Mouse (Mus musculus) cortical plate, adult 2 months (tissue): ENCODE data around the gene Gnb1. TPM values are rescaled to one million over a fixed set of nuclear protein-coding genes. Genes with fewer than 3 reads are reported as not detected.
A peak's percentile ranks its signal among the peaks of the same experiment; 100 is the strongest.

Source experiments
- H3K27ac ChIP-seq: fragments of 200-500 bp; 2 replicates; pipeline ENCODE4 v1.5.1; 2012; ENCODE audit warnings: low read length, control low read depth, inconsistent platforms; ENCODE audit not compliant: insufficient read depth
- H3K4me1 ChIP-seq: fragments of 200-500 bp; 2 replicates; pipeline ENCODE4 v1.6.1; 2011; ENCODE audit warnings: low read length; ENCODE audit not compliant: control insufficient read depth, insufficient read depth
- H3K4me3 ChIP-seq: fragments of 200-500 bp; 2 replicates; pipeline ENCODE4 v1.5.1; 2011; ENCODE audit warnings: mild to moderate bottlenecking, low read length, control low read depth; ENCODE audit not compliant: insufficient read depth
- CTCF ChIP-seq: fragments of 200-500 bp; IDR thresholded peaks from 2 replicates; pipeline ENCODE4 v1.5.1; 2011; ENCODE audit warnings: mild to moderate bottlenecking, control low read depth, low read length; ENCODE audit not compliant: insufficient read depth; ENCODE audit errors: extremely low read depth
- POLR2A ChIP-seq: fragments of 200-500 bp; IDR thresholded peaks from 2 replicates; pipeline ENCODE4 v1.6.1; 2011; ENCODE audit warnings: mild to moderate bottlenecking, low read length, control low read depth; ENCODE audit not compliant: insufficient read depth; ENCODE audit errors: extremely low read depth
- polyA plus RNA-seq: library from polyadenylated mRNA; depleted of rRNA; stranded (reverse); fragments of >200 nt; gene quantifications from 2 replicates; pipeline ENCODE4 v1.2.3, GENCODE M21; 2012

The Gnb1 gene
- polyA plus RNA-seq, 1 experiment: 733 TPM

GRCm38 (mm10) chr4:155482733-155483540 is 8.2 kb upstream of the Gnb1 start:
- no peak for TF ChIP-seq CTCF
- H3K4me1 ChIP-seq: no peaks in the 10 kb centered on the region
- H3K4me3 ChIP-seq: no peak overlapping the region
- H3K27ac ChIP-seq: no peak overlapping the region

DNA sequence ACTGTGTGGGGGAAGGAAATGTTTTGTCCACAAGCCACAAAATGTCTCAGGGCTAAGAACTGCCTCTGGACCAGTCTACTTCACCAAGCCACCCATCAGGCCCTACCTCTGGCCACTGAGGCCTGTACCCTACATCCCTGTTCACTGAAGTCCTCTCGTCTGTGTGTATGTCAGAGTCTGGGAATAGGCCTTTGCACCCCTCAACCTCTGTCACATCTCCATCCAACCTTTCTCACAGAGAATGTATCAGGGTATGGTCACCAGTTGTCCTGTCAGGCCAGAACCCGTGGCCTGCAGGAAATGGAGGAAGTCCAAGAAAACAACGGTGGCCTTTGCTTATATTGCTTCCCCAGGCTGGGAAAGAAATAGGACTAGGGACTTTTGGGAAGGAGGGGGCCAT is 5.6 kb upstream of the Gnb1 start:
- Histone ChIP-seq H3K4me3 (no peak overlapping the region), H3K27ac (no peak overlapping the region), H3K4me1 (no peaks in the 10 kb centered on the region)
- no peak for TF ChIP-seq CTCF

GRCm38 (mm10) chr4:155487746-155488145 is 3.4 kb upstream of the Gnb1 start:
- Histone ChIP-seq H3K4me3 (no peak overlapping the region), H3K27ac (no peak overlapping the region), H3K4me1 (no peaks in the 10 kb centered on the region)
- TF ChIP-seq CTCF (no peak), POLR2A (no peak)

DNA sequence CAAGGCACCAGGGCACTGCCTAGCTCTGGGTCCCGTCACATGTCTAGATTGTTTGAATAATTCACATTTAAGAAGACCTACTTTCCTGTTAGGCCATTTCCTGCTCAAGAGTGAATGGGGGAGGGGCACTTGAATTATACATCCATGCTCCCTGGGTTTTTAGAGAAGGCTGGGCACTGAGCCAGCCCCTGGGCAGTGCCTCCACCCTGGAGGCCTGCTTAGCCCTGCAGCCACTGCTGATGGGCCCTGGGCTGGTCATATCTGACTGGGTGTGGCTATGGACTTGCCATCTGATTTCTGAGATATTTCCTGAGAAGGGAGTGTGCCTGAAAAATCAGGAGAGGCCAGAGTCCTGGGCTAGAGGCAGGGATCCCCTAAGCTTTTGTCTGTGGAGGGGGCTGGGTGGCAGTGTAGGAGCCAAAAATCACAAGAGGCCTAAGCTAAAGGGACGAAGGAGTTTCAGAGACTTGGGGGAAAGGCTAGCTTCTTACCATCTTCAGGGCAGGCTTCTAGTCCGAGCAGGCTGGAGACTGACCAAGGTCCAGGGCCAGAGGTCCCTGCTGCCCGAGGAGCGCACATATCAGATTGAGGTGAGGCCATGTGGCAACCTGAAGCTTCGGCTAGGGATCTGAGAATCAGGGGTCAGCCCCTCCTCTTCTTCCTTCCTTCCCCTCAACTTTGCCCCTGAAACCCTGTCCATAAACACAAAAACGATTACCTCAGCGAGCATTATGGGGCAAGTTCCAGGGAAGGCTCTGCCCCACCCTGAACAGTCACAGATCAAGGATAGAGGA is 2.7 kb upstream of the Gnb1 start:
- peak overlapping the region; percentile 7; the same call in 1 of the 2 replicates for H3K27ac ChIP-seq
- H3K4me3 ChIP-seq: no peak overlapping the region

DNA sequence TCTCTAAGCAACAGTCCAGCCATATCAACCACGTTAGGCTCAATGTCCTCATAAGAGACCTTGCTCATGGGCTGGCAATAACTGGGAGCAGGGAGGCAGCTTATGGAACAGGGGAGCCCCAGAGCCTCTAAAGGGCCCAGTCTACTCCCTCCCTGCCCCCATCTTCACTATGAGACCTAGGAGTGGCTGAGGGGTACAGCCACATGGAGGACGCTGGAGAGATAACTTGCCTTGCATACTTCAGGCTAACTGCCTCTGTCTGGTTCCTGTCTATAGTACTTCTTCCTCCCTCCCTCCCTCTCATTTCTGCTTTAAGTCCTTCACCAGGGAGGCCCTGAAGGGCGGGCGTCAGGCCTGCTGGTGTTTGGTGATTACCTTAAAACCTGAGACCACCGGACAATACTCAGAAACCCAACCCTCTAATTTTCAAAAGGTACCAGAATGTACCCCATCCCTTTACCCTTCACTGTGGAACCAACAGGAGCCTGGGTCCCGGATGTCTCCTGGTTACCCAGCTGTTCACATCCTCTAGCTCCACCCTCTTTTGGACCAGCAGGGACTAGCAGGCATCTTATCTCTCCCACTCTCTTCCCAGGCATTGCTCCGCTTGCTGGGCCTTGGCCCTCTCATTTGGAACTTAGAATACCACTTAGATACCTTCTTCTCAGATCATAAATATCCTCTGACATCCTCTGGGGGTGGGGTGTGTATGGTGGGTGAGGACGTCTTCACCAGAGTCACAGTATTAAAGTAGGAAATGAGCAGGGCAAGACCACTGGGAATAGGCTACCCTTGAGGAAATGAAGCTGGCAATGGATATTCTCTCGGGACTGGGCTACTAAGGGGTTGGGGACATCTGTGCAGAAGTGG is 1.8 kb upstream of the Gnb1 start:
- Histone ChIP-seq H3K27ac (peak overlapping the region; percentile 7; the same call in 1 of the 2 replicates), H3K4me1 (no peaks in the 10 kb centered on the region; the same call in 1 of the 2 replicates), H3K4me3 (no peak overlapping the region)
- TF ChIP-seq POLR2A (no peak), CTCF (no peak)

More for the DNA sequence above, 2.7 kb upstream of the Gnb1 start:
- TF ChIP-seq CTCF (no peak), POLR2A (no peak)
- H3K4me1 ChIP-seq: no peaks in the 10 kb centered on the region

DNA sequence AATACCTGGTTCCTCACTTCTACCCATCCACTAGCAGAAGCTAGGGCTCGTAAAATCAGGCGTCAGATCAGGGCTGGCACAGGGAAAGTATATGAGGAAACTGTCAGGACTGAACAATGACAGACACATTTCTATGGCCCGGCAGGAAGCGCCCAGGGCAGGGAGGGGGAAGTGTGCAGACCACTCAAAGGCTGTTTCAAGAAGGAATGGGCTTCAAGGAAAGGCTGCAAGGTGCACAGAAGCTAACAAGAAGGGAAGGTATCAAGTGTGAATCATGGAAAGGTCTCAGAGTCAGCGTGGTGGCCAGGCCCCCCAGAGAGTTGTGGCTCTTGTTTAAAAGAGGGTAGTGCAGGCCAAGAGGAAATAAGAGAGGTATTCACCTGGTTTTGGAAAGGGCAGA is 705 bp upstream of the Gnb1 start:
- H3K4me1 ChIP-seq: no peaks in the 10 kb centered on the region; the same call in 1 of the 2 replicates
- H3K27ac ChIP-seq: peak overlapping the region; percentile 85
- TF ChIP-seq POLR2A (no peak), CTCF (no peak)

DNA sequence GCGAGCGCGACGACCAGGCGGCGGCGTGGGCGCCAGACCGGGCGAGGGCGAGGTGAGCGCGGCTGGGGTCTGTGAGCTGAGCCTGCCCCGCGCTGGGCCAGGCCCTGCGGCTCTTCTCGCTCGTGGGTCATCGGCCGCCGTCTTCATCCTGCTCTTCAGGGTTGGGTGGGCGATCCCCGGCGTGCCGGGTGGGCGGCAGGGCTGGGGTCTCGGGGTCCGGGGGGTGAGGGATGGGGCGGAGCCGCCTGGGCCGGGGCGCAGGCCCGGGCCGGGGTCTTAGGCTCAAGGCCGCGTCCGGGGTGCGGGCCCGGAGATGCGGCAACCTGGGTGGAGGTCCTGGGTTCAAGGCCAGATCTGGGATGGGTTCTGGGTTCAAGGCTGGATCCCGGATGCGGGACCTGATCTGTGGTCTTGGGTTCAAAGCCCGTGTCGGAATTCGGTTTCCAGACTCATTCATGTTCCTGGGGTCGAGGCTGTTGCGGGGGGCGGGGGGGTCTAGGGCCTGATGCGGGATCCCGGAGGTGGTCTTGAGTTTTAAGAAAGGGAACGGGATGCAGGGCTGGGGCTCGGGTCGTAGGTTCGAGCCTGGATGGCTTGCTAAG is 469 bp downstream of the Gnb1 start:
- peak overlapping the region; percentile 88 for H3K27ac ChIP-seq
- no peaks in the 10 kb centered on the region; the same call in 1 of the 2 replicates for H3K4me1 ChIP-seq
- TF ChIP-seq CTCF (no peak), POLR2A (no peak)
- H3K4me3 ChIP-seq: peak overlapping the region; percentile 85

More for the DNA sequence above, 705 bp upstream of the Gnb1 start:
- H3K4me3 ChIP-seq: peak overlapping the region; percentile 85

GRCm38 (mm10) chr4:155492131-155492633 is 1.0 kb downstream of the Gnb1 start:
- TF ChIP-seq CTCF (no peak), POLR2A (no peak)
- Histone ChIP-seq H3K27ac (peak overlapping the region; percentile 88), H3K4me1 (no peaks in the 10 kb centered on the region; the same call in 1 of the 2 replicates), H3K4me3 (peak overlapping the region; percentile 85)
